Mouse (Mus musculus) forebrain, embryonic 15.5 days (tissue): ENCODE measurements around the gene Pkn3. TPM values are rescaled to one million over a fixed set of nuclear protein-coding genes. Genes with fewer than 3 reads are reported as not detected.
"Not testable (repeated sequence)": the region's sequence is repeated elsewhere in the genome, so short reads cannot be mapped to it uniquely, and the experiment has no call there.

Experiments used
- ATAC-seq: fragments of 200-750 bp; cut with Nextera tagmentation; replicated peaks from 2 replicates; pipeline ENCODE4 v1.8.0; 2017; ENCODE audit warnings: mild to moderate bottlenecking, moderate TSS enrichment, moderate library complexity
- H3K27ac ChIP-seq: fragments of 300-500 bp; sonication (generic); replicated peaks from 2 replicates; pipeline ENCODE4 v1.5.1; 2015; ENCODE audit warnings: mild to moderate bottlenecking, inconsistent platforms
- H3K27me3 ChIP-seq: fragments of 300-500 bp; sonication (generic); 2 replicates; pipeline ENCODE4 v1.6.1; 2015; ENCODE audit warnings: inconsistent platforms
- H3K36me3 ChIP-seq: fragments of 300-500 bp; sonication (generic); 2 replicates; pipeline ENCODE4 v1.6.1; 2015; ENCODE audit warnings: mild to moderate bottlenecking, inconsistent platforms
- H3K4me1 ChIP-seq: fragments of 300-500 bp; sonication (generic); 2 replicates; pipeline ENCODE4 v1.6.1; 2015; ENCODE audit warnings: inconsistent platforms
- H3K4me2 ChIP-seq: fragments of 300-500 bp; sonication (generic); replicated peaks from 2 replicates; pipeline ENCODE4 v1.6.1; 2015; ENCODE audit warnings: mild to moderate bottlenecking, inconsistent platforms
- H3K4me3 ChIP-seq: fragments of 300-500 bp; sonication (generic); 2 replicates; pipeline ENCODE4 v1.5.1; 2015; ENCODE audit warnings: mild to moderate bottlenecking, inconsistent platforms
- H3K9ac ChIP-seq: fragments of 300-500 bp; sonication (generic); replicated peaks from 2 replicates; pipeline ENCODE4 v1.6.1; 2015; ENCODE audit warnings: mild to moderate bottlenecking, inconsistent platforms
- H3K9me3 ChIP-seq: fragments of 300-500 bp; sonication (generic); 2 replicates; pipeline ENCODE4 v1.6.1; 2016; ENCODE audit warnings: inconsistent platforms
- WGBS: fragments of 180-500 bp; shearing (Covaris S2); methylation state at CpG from one replicate; pipeline ENCODE4 v1.1.7; 2015; ENCODE audit warnings: mixed read lengths; 5-methylcytosine and 5-hydroxymethylcytosine counted together
- polyA plus RNA-seq: library from polyadenylated mRNA; unstranded; fragments of >200 nt; fragmentation: Nextera tagmentation; extraction: Ambion mirVana; gene quantifications from 2 replicates; pipeline ENCODE4 v1.2.1, GENCODE M21; 2015

Pkn3 gene
- polyA plus RNA-seq, 1 experiment from 2014 or later, result 3.9 TPM

- Histone ChIP-seq H3K36me3 (peaks cover 64% of the 10 kb centered on the region), H3K9me3 (no peaks in the 10 kb centered on the region), H3K4me1 (no peaks in the 10 kb centered on the region), H3K27ac (no peak overlapping the region), H3K9ac (no peak overlapping the region), H3K4me3 (no peak overlapping the region), H3K4me2 (no peak overlapping the region), H3K27me3 (no peaks in the 10 kb centered on the region)
- 96% methylated on average over 2 of the region's 2 CpGs for WGBS
- no peak for ATAC-seq
Observed at GRCm38 (mm10) chr2:30111500-30111899, 34.0 kb downstream of the Pkn3 start.

GRCm38 (mm10) chr2:30112564-30112963 is 35.1 kb downstream of the Pkn3 start:
- Histone ChIP-seq H3K4me3 (no peak overlapping the region), H3K4me2 (no peak overlapping the region), H3K9ac (no peak overlapping the region), H3K27me3 (no peaks in the 10 kb centered on the region), H3K9me3 (no peaks in the 10 kb centered on the region), H3K4me1 (no peaks in the 10 kb centered on the region), H3K36me3 (peaks cover 53% of the 10 kb centered on the region), H3K27ac (no peak overlapping the region)
- ATAC-seq, result no peak
- WGBS, result 93% methylated on average over 5 of the region's 5 CpGs

- Histone ChIP-seq H3K27ac (peak overlapping the region; percentile 75), H3K36me3 (no peaks in the 10 kb centered on the region), H3K4me2 (peak overlapping the region; percentile 17), H3K4me3 (no peak overlapping the region), H3K4me1 (peaks cover 38% of the 10 kb centered on the region), H3K9me3 (no peaks in the 10 kb centered on the region), H3K9ac (no peak overlapping the region), H3K27me3 (no peaks in the 10 kb centered on the region)
- WGBS, result 5% methylated on average over 6 of the region's 6 CpGs
- ATAC-seq, result peak; percentile 55
Observed at GRCm38 (mm10) chr2:30119641-30120051, 42.2 kb downstream of the Pkn3 start.

- 78% methylated on average over 4 of the region's 4 CpGs for WGBS
- Histone ChIP-seq H3K36me3 (no peaks in the 10 kb centered on the region), H3K4me2 (no peak overlapping the region), H3K4me3 (no peak overlapping the region), H3K4me1 (peaks cover 45% of the 10 kb centered on the region), H3K27me3 (no peaks in the 10 kb centered on the region), H3K27ac (peak overlapping the region; percentile 75), H3K9ac (no peak overlapping the region), H3K9me3 (no peaks in the 10 kb centered on the region)
- no peak for ATAC-seq
Observed at GRCm38 (mm10) chr2:30120269-30120668, 42.8 kb downstream of the Pkn3 start.

- Histone ChIP-seq H3K27me3 (no peaks in the 10 kb centered on the region), H3K4me3 (no peak overlapping the region), H3K4me1 (peaks cover 45% of the 10 kb centered on the region), H3K9me3 (no peaks in the 10 kb centered on the region), H3K36me3 (no peaks in the 10 kb centered on the region), H3K27ac (no peak overlapping the region), H3K9ac (no peak overlapping the region), H3K4me2 (peak overlapping the region; percentile 89; the same call in 1 of the 2 replicates)
- WGBS, result 85% methylated on average over 5 of the region's 5 CpGs
- no peak for ATAC-seq
Observed at GRCm38 (mm10) chr2:30122766-30123165, 45.3 kb downstream of the Pkn3 start.

GRCm38 (mm10) chr2:30123729-30124471 is 46.4 kb downstream of the Pkn3 start:
- H3K4me2 ChIP-seq, result peak overlapping the region; percentile 89
- no peaks in the 10 kb centered on the region for H3K27me3 ChIP-seq
- no peaks in the 10 kb centered on the region for H3K36me3 ChIP-seq
- WGBS, result under 1% methylated on average over 44 of the region's 44 CpGs
- H3K9ac ChIP-seq, result peak overlapping the region; percentile 94
- peaks cover 43% of the 10 kb centered on the region for H3K4me1 ChIP-seq
- peak; percentile 69 for ATAC-seq
- peak overlapping the region; percentile 95 for H3K27ac ChIP-seq
- H3K4me3 ChIP-seq, result peak overlapping the region; percentile 82
- no peaks in the 10 kb centered on the region for H3K9me3 ChIP-seq

- H3K27ac ChIP-seq, result peak within 1 kb of the TSS; percentile 95
- no peaks in the 10 kb centered on the region for H3K36me3 ChIP-seq
- peak within 1 kb of the TSS; percentile 82 for H3K4me3 ChIP-seq
- peaks cover 35% of the 10 kb centered on the region for H3K4me1 ChIP-seq
- H3K9me3 ChIP-seq, result no peaks in the 10 kb centered on the region
- ATAC-seq, result peak; percentile 96
- peak within 1 kb of the TSS; percentile 94 for H3K9ac ChIP-seq
- H3K27me3 ChIP-seq, result no peaks in the 10 kb centered on the region
- H3K4me2 ChIP-seq, result peak within 1 kb of the TSS; percentile 89
- WGBS, result 8% methylated on average over 31 of the region's 31 CpGs
Observed at GRCm38 (mm10) chr2:30124472-30125274, 47.2 kb downstream of the Pkn3 start, which contains the start of gene Zer1. TSS of gene Zer1 (minus strand) at chr2:30124585.

- Histone ChIP-seq H3K9ac (no peak overlapping the region), H3K4me1 (peaks cover 14% of the 10 kb centered on the region), H3K27ac (no peak overlapping the region), H3K4me2 (no peak overlapping the region), H3K27me3 (no peaks in the 10 kb centered on the region), H3K36me3 (no peaks in the 10 kb centered on the region), H3K4me3 (no peak overlapping the region), H3K9me3 (no peaks in the 10 kb centered on the region)
- 38% methylated on average over 2 of the region's 2 CpGs for WGBS
- no peak for ATAC-seq
Observed at GRCm38 (mm10) chr2:30128789-30129188, 51.3 kb downstream of the Pkn3 start.

GRCm38 (mm10) chr2:30130156-30130555 is 52.7 kb downstream of the Pkn3 start:
- ATAC-seq, result no peak
- 81% methylated on average over 4 of the region's 4 CpGs for WGBS
- no peak overlapping the region for H3K9ac ChIP-seq

GRCm38 (mm10) chr2:30131240-30131639 is 53.8 kb downstream of the Pkn3 start:
- WGBS, result 59% methylated on average over 5 of the region's 5 CpGs
- H3K4me2 ChIP-seq, H3K36me3 ChIP-seq, H3K9ac ChIP-seq, H3K27me3 ChIP-seq, ATAC-seq, H3K4me3 ChIP-seq, H3K27ac ChIP-seq, H3K9me3 ChIP-seq: not testable (repeated sequence)
- H3K4me1 ChIP-seq, result peaks cover 21% of the 10 kb centered on the region

More at GRCm38 (mm10) chr2:30130156-30130555, 52.7 kb downstream of the Pkn3 start:
- no peak overlapping the region for H3K4me3 ChIP-seq
- no peak overlapping the region for H3K4me2 ChIP-seq
- peaks cover 19% of the 10 kb centered on the region for H3K4me1 ChIP-seq
- no peak overlapping the region for H3K27ac ChIP-seq
- no peaks in the 10 kb centered on the region for H3K9me3 ChIP-seq
- H3K36me3 ChIP-seq, result no peaks in the 10 kb centered on the region
- H3K27me3 ChIP-seq, result no peaks in the 10 kb centered on the region

GRCm38 (mm10) chr2:30132801-30133612 is 55.5 kb downstream of the Pkn3 start:
- H3K9me3 ChIP-seq, result no peaks in the 10 kb centered on the region
- peak overlapping the region; percentile 78 for H3K27ac ChIP-seq
- H3K36me3 ChIP-seq, result peaks cover 16% of the 10 kb centered on the region; the same call in 1 of the 2 replicates
- peaks cover 21% of the 10 kb centered on the region for H3K4me1 ChIP-seq
- peak overlapping the region; percentile 82 for H3K9ac ChIP-seq
- 20% methylated on average over 16 of the region's 16 CpGs for WGBS
- no peak for ATAC-seq
- no peaks in the 10 kb centered on the region for H3K27me3 ChIP-seq
- H3K4me2 ChIP-seq, result peak overlapping the region; percentile 80
- peak overlapping the region; percentile 94 for H3K4me3 ChIP-seq
